Mouse (Mus musculus) forebrain, embryonic 12.5 days (tissue): ENCODE data around the gene Scml2. TPM values are rescaled to one million over a fixed set of nuclear protein-coding genes. Genes with fewer than 3 reads are reported as not detected.
"Not testable (repeated sequence)": the region's sequence is repeated elsewhere in the genome, so short reads cannot be mapped to it uniquely, and the experiment has no call there.

Experiments
- ATAC-seq: fragments of 200-750 bp; cut with Nextera tagmentation; 2 replicates; pipeline ENCODE4 v1.8.0; 2017; ENCODE audit warnings: moderate TSS enrichment; ENCODE audit not compliant: low FRiP score
- H3K27ac ChIP-seq: fragments of 300-500 bp; sonication (generic); 2 replicates; pipeline ENCODE4 v1.5.1; 2016; ENCODE audit warnings: mild to moderate bottlenecking
- H3K27me3 ChIP-seq: fragments of 300-500 bp; sonication (generic); 2 replicates; pipeline ENCODE4 v1.6.1; 2016; ENCODE audit warnings: mild to moderate bottlenecking
- H3K36me3 ChIP-seq: fragments of 300-500 bp; sonication (generic); replicated peaks from 2 replicates; pipeline ENCODE4 v1.6.1; 2016; ENCODE audit warnings: mild to moderate bottlenecking
- H3K4me1 ChIP-seq: fragments of 300-500 bp; sonication (generic); 2 replicates; pipeline ENCODE4 v1.6.1; 2016
- H3K4me2 ChIP-seq: fragments of 300-500 bp; sonication (generic); 2 replicates; pipeline ENCODE4 v1.6.1; 2016; ENCODE audit warnings: mild to moderate bottlenecking, moderate library complexity
- H3K4me3 ChIP-seq: fragments of 300-500 bp; sonication (generic); replicated peaks from 2 replicates; pipeline ENCODE4 v1.5.1; 2016; ENCODE audit warnings: mild to moderate bottlenecking
- H3K9ac ChIP-seq: fragments of 300-500 bp; sonication (generic); 2 replicates; pipeline ENCODE4 v1.6.1; 2016; ENCODE audit warnings: mild to moderate bottlenecking
- H3K9me3 ChIP-seq: fragments of 300-500 bp; sonication (generic); 2 replicates; pipeline ENCODE4 v1.6.1; 2016
- WGBS: fragments of 180-500 bp; shearing (Covaris S2); methylation state at CpG from one replicate; pipeline ENCODE4 v1.1.7; 2016; 5-methylcytosine and 5-hydroxymethylcytosine counted together
- polyA plus RNA-seq: library from polyadenylated mRNA; unstranded; fragments of >200 nt; fragmentation: Nextera tagmentation; extraction: Ambion mirVana; gene quantifications from 2 replicates; pipeline ENCODE4 v1.2.1, GENCODE M21; 2016

Scml2 gene
- 4.1 and 4.2 TPM in 2 replicates for polyA plus RNA-seq

GRCm38 (mm10) chrX:161116893-161117292 is at the start of gene Scml2:
Gene Scml2, plus strand, starts transcription at chrX:161117193.
- H3K9me3 ChIP-seq, result not testable (repeated sequence)

GRCm38 (mm10) chrX:161075576-161075975 is 41.4 kb upstream of the Scml2 start:
- H3K36me3 ChIP-seq, H3K27ac ChIP-seq, ATAC-seq, H3K4me1 ChIP-seq, H3K9ac ChIP-seq, H3K4me2 ChIP-seq, H3K9me3 ChIP-seq, H3K4me3 ChIP-seq, H3K27me3 ChIP-seq: not testable (repeated sequence)
- WGBS, result 84% methylated on average over 6 of the region's 6 CpGs

More at GRCm38 (mm10) chrX:161116893-161117292, at the start of gene Scml2:
- not testable (repeated sequence) for H3K36me3 ChIP-seq, H3K9ac ChIP-seq, H3K27ac ChIP-seq, ATAC-seq, H3K27me3 ChIP-seq, H3K4me2 ChIP-seq, H3K4me1 ChIP-seq, H3K4me3 ChIP-seq
- no CpG with 5 or more reads among the region's 14 CpGs for WGBS

GRCm38 (mm10) chrX:161162314-161163068 is 45.5 kb downstream of the Scml2 start:
- no peak overlapping the region for H3K27ac ChIP-seq
- no peaks in the 10 kb centered on the region for H3K36me3 ChIP-seq
- no peaks in the 10 kb centered on the region for H3K9me3 ChIP-seq
- H3K27me3 ChIP-seq, result peaks cover 14% of the 10 kb centered on the region; the same call in 1 of the 2 replicates
- 26% methylated on average over 22 of the region's 22 CpGs for WGBS
- H3K4me1 ChIP-seq, result peaks cover 3% of the 10 kb centered on the region; the same call in 1 of the 2 replicates
- H3K4me2 ChIP-seq, result peak overlapping the region; percentile 55
- H3K9ac ChIP-seq, result peak overlapping the region; percentile 50
- ATAC-seq, result peak; percentile 97
- peak overlapping the region; percentile 50 for H3K4me3 ChIP-seq

- H3K27me3 ChIP-seq, result peaks cover 14% of the 10 kb centered on the region; the same call in 1 of the 2 replicates
- ATAC-seq, result peak; percentile 81
- peak overlapping the region; percentile 50 for H3K4me3 ChIP-seq
- no peaks in the 10 kb centered on the region for H3K36me3 ChIP-seq
- H3K27ac ChIP-seq, result no peak overlapping the region
- 23% methylated on average over 6 of the region's 6 CpGs for WGBS
- peak overlapping the region; percentile 55 for H3K4me2 ChIP-seq
- H3K9me3 ChIP-seq, result no peaks in the 10 kb centered on the region
- H3K4me1 ChIP-seq, result peaks cover 3% of the 10 kb centered on the region; the same call in 1 of the 2 replicates
- peak overlapping the region; percentile 50 for H3K9ac ChIP-seq
Observed at GRCm38 (mm10) chrX:161163069-161163416, 46.0 kb downstream of the Scml2 start.

GRCm38 (mm10) chrX:161287156-161287555 is 170.2 kb downstream of the Scml2 start, which contains the start of gene Gm15262:
Gene Gm15262, plus strand, starts transcription at chrX:161287456.
- not testable (repeated sequence) for H3K27me3 ChIP-seq, H3K4me3 ChIP-seq, H3K4me1 ChIP-seq, H3K4me2 ChIP-seq, H3K9me3 ChIP-seq, H3K36me3 ChIP-seq, ATAC-seq, H3K9ac ChIP-seq, H3K27ac ChIP-seq
- WGBS, result 83% methylated on average over 2 of the region's 2 CpGs

Other genes starting within 250 kb of the Scml2 start
- 0.19 and 0.24 TPM in 2 replicates for gene Gja6, start 210.1 kb upstream of the Scml2 start, polyA plus RNA-seq
- gene Cdkl5, start 122.5 kb upstream of the Scml2 start, polyA plus RNA-seq, result 4.0 and 4.5 TPM in 2 replicates
- gene Gm15262, start 170.3 kb downstream of the Scml2 start, polyA plus RNA-seq, result not detected in 2 replicates